ENCODE assay signal across 8 mouse cellular contexts in genomic region chr7:63998995-63999960, GRCm38 (mm10).
DNase-seq lines count a peak whose midpoint lies in the region; ATAC-seq and TF ChIP-seq lines count a peak whose summit lies in the region.

No protein-coding gene starts in this region.

- H3K27ac ChIP-seq in heart, adult 2 months, result no peak overlapping the region
- peak overlapping the region; percentile 52 for H3K27ac ChIP-seq in heart, embryonic 10.5 days
- H3K27ac ChIP-seq in thymus, adult 2 months (ENCODE audit: control insufficient read depth, insufficient read depth, low read length), result peak overlapping the region; percentile 99
- no peak overlapping the region for H3K27ac ChIP-seq in kidney, embryonic 14.5 days (ENCODE audit: low read depth, low read length)

- no peaks in the 10 kb centered on the region for H3K9me3 ChIP-seq in heart, embryonic 10.5 days
- no peaks in the 10 kb centered on the region for H3K9me3 ChIP-seq in kidney, embryonic 14.5 days (ENCODE audit: control insufficient read depth, low read length)

- no peak overlapping the region for H3K4me3 ChIP-seq in heart, adult 2 months
- no peak overlapping the region for H3K4me3 ChIP-seq in heart, embryonic 10.5 days
- peak overlapping the region; percentile 35 for H3K4me3 ChIP-seq in thymus, adult 2 months (ENCODE audit: control insufficient read depth, insufficient read depth, low read length)
- no peak overlapping the region for H3K4me3 ChIP-seq in kidney, embryonic 14.5 days (ENCODE audit: low read length)

- no peak overlapping the region for H3K9ac ChIP-seq in heart, adult 2 months (ENCODE audit: low read depth, low read length)
- no peak overlapping the region for H3K9ac ChIP-seq in kidney, embryonic 14.5 days (ENCODE audit: low read depth, low read length)

- no peak for TF ChIP-seq CTCF in heart, adult 2 months (IDR thresholded peaks at IDR 0.05)
- peak; percentile 22; the same call in 1 of the 2 replicates for TF ChIP-seq CTCF in thymus, adult 2 months (IDR thresholded peaks at IDR 0.05; ENCODE audit: borderline replicate concordance, control insufficient read depth, extremely low read depth, insufficient read depth, low read length, poor library complexity)

- DNase-seq in heart, adult 2 months, result peak; percentile 34 to 65
- DNase-seq in heart, postnatal 25 days (ENCODE audit: low spot score), result no peak
- DNase-seq in heart, embryonic 10.5 days (ENCODE audit: low spot score), result no peak
- DNase-seq in lung, postnatal 25 days (ENCODE audit: low spot score), result peak; percentile 84
- DNase-seq in thymus, adult 2 months, result peak; percentile 86
- no peak for DNase-seq in urinary bladder, postnatal 4 days (ENCODE audit: low spot score in 2 of 2)
- no peak for DNase-seq in embryo, embryonic 10.5 days (ENCODE audit: low spot score)

- H3K79me2 ChIP-seq in heart, adult 2 months (replicated peaks; ENCODE audit: control insufficient read depth, insufficient read depth, low read length), result no peaks in the 10 kb centered on the region

- H3K27me3 ChIP-seq in heart, adult 2 months (ENCODE audit: control insufficient read depth, insufficient read depth, low read length), result no peaks in the 10 kb centered on the region
- no peaks in the 10 kb centered on the region for H3K27me3 ChIP-seq in heart, embryonic 10.5 days (ENCODE audit: insufficient read depth, poor library complexity, severe bottlenecking)
- H3K27me3 ChIP-seq in thymus, adult 2 months (ENCODE audit: control insufficient read depth, insufficient read depth, low read length), result no peaks in the 10 kb centered on the region
- H3K27me3 ChIP-seq in kidney, embryonic 14.5 days (ENCODE audit: control insufficient read depth, insufficient read depth, low read length), result no peaks in the 10 kb centered on the region

- no peak for ATAC-seq in kidney, embryonic 14.5 days (ENCODE audit: low FRiP score, low TSS enrichment)

- H3K36me3 ChIP-seq in heart, adult 2 months (ENCODE audit: control insufficient read depth, insufficient read depth, low read length), result no peaks in the 10 kb centered on the region
- no peaks in the 10 kb centered on the region for H3K36me3 ChIP-seq in heart, embryonic 10.5 days
- H3K36me3 ChIP-seq in thymus, adult 2 months (ENCODE audit: control insufficient read depth, insufficient read depth, low read length), result no peaks in the 10 kb centered on the region
- no peaks in the 10 kb centered on the region for H3K36me3 ChIP-seq in kidney, embryonic 14.5 days (ENCODE audit: control insufficient read depth, insufficient read depth, low read length)

- WGBS in heart, adult 2 months, result 59% methylated on average over 6 of the region's 6 CpGs
- 75% methylated on average over 6 of the region's 6 CpGs for WGBS in heart, embryonic 10.5 days
- WGBS in thymus, adult 2 months, result 12% methylated on average over 6 of the region's 6 CpGs
- 61% methylated on average over 6 of the region's 6 CpGs for WGBS in kidney, embryonic 14.5 days

- peaks cover 3% of the 10 kb centered on the region; the same call in 1 of the 2 replicates for H3K4me1 ChIP-seq in heart, adult 2 months (ENCODE audit: control insufficient read depth, insufficient read depth, low read length)
- peaks cover 31% of the 10 kb centered on the region for H3K4me1 ChIP-seq in heart, embryonic 10.5 days
- H3K4me1 ChIP-seq in thymus, adult 2 months (replicated peaks; ENCODE audit: control insufficient read depth, insufficient read depth, low read length), result peaks cover 65% of the 10 kb centered on the region
- H3K4me1 ChIP-seq in kidney, embryonic 14.5 days (ENCODE audit: control insufficient read depth, insufficient read depth, low read length), result no peaks in the 10 kb centered on the region

- H3K4me2 ChIP-seq in kidney, embryonic 14.5 days (replicated peaks; ENCODE audit: low read depth, low read length), result no peak overlapping the region

- no peak for TF ChIP-seq POLR2A in heart, adult 2 months (IDR thresholded peaks at IDR 0.05; ENCODE audit: insufficient read depth, low read depth, low read length)
- TF ChIP-seq POLR2A in thymus, adult 2 months (IDR thresholded peaks at IDR 0.05; ENCODE audit: control insufficient read depth, extremely low read depth, insufficient read depth, low read length, poor library complexity), result no peak

- TF ChIP-seq EP300 in heart, adult 2 months (IDR thresholded peaks at IDR 0.05; ENCODE audit: insufficient read depth, low read depth, low read length), result 0 out of 2 replicates have a peak, but pooled peaks have one; percentile 26

- intact Hi-C loops in heart, adult 2 months (cut with DNase I), result loop anchor here (5.0 kb wide), 1 partner anchor 48 kb away; no protein-coding TSS in a partner anchor
- intact Hi-C loops in heart, postnatal 25 days (cut with DNase I), result no loop called here

Comparison
In these comparisons a context has a peak if more than half of its experiments do, and no peak if none do; other contexts are left out.
1. DNase-seq: peak in heart, adult 2 months (2 of 2), lung, postnatal 25 days (single experiment) and thymus, adult 2 months (single experiment); none in heart, postnatal 25 days (single experiment), heart, embryonic 10.5 days (single experiment), urinary bladder, postnatal 4 days (0 of 2) and embryo, embryonic 10.5 days (single experiment).
2. H3K27ac ChIP-seq: peak in heart, embryonic 10.5 days (single experiment) and thymus, adult 2 months (single experiment); none in heart, adult 2 months (single experiment) and kidney, embryonic 14.5 days (single experiment).